27 mouse cellular contexts compared by ENCODE assay signal in the genomic region with DNA sequence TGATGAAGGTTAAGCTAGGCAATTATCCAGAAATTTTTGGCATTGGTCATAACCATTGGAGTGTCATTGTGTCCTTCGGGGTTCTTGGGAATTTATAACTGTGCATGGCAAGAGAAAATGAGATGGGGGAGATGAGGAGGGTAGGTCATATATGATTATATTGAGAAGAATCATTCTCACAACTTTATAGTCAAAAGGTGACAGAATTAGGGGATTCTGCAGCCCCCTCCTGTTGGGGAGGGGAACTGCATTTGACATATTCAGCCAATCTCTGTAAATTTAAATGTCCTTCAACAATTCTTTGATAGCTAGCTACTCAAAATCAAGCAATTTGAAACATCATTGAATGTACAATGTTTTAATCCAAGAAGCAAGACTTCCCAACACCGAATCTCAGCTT.
"Had no signal": no experiment of that assay in that cellular context is flagged by ENCODE, and none has a peak within 500 bp of the region (broad histone marks: within the 10 kb centered on the region; RNA-seq: fewer than 3 reads in every experiment).

No protein-coding gene starts in this region.

- H3K9ac ChIP-seq: heart, embryonic 12.5 days; hindbrain, embryonic 12.5 days; hindbrain, embryonic 14.5 days; intestine, embryonic 15.5 days; kidney, embryonic 15.5 days; limb, embryonic 13.5 days; limb, embryonic 15.5 days; liver, embryonic 12.5 days; liver, embryonic 14.5 days had no signal

- ATAC-seq: hindbrain, embryonic 16.5 days; inflammation-experienced regulatory T-cells, adult 6 months; intestine, embryonic 15.5 days; intestine, postnatal 0 days; liver, embryonic 12.5 days had no signal

- H3K4me1 ChIP-seq: heart, embryonic 10.5 days; heart, embryonic 12.5 days; hindbrain, embryonic 10.5 days; hindbrain, embryonic 12.5 days; intestine, embryonic 15.5 days; kidney, embryonic 15.5 days; limb, embryonic 13.5 days; limb, embryonic 15.5 days; liver, embryonic 12.5 days had no signal

- H3K9me3 ChIP-seq: heart, embryonic 10.5 days; heart, embryonic 12.5 days; hindbrain, embryonic 10.5 days; hindbrain, embryonic 12.5 days; intestine, embryonic 15.5 days; kidney, embryonic 15.5 days; limb, embryonic 13.5 days; limb, embryonic 15.5 days; liver, embryonic 12.5 days had no signal

- DNase-seq: gastrocnemius, adult 2 months; gastrocnemius, postnatal 10 days; gastrocnemius, postnatal 25 days; heart, adult 18-20 months; heart, postnatal 10 days; heart, postnatal 4 days; kidney, adult 18-20 months; kidney, adult 9 months; kidney, postnatal 14 days; kidney, postnatal 36 days; layer of hippocampus, postnatal 36 days; left cerebral cortex, postnatal 4 days had no signal

- H3K4me3 ChIP-seq: gastrocnemius, adult 2 months; heart, embryonic 10.5 days; heart, embryonic 12.5 days; hindbrain, embryonic 10.5 days; hindbrain, embryonic 12.5 days; intestine, embryonic 15.5 days; kidney, embryonic 15.5 days; limb, embryonic 13.5 days; limb, embryonic 15.5 days; liver, embryonic 12.5 days had no signal

- H3K4me2 ChIP-seq: heart, embryonic 12.5 days; hindbrain, embryonic 12.5 days; hindbrain, embryonic 14.5 days; intestine, embryonic 15.5 days; kidney, embryonic 15.5 days; limb, embryonic 13.5 days; limb, embryonic 15.5 days; liver, embryonic 12.5 days had no signal

- H3K36me3 ChIP-seq: heart, embryonic 10.5 days; heart, embryonic 12.5 days; hindbrain, embryonic 10.5 days; hindbrain, embryonic 12.5 days; intestine, embryonic 15.5 days; kidney, embryonic 15.5 days; limb, embryonic 13.5 days; limb, embryonic 15.5 days; liver, embryonic 12.5 days had no signal

- H3K27ac ChIP-seq: gastrocnemius, adult 2 months; heart, embryonic 10.5 days; hindbrain, embryonic 10.5 days; hindbrain, embryonic 12.5 days; hindbrain, embryonic 14.5 days; intestine, embryonic 15.5 days; kidney, embryonic 15.5 days; kidney, postnatal 0 days; limb, embryonic 13.5 days; limb, embryonic 15.5 days; liver, embryonic 12.5 days; liver, embryonic 14.5 days had no signal

- H3K27me3 ChIP-seq: heart, embryonic 12.5 days; hindbrain, embryonic 12.5 days; intestine, embryonic 15.5 days; kidney, embryonic 15.5 days; limb, embryonic 13.5 days; limb, embryonic 15.5 days; liver, embryonic 12.5 days had no signal
